14 mouse cellular contexts compared by ENCODE assay signal in genomic region chr15:79770629-79771240, GRCm38 (mm10). TPM values are rescaled to one million over a fixed set of nuclear protein-coding genes. Genes with fewer than 3 reads are reported as not detected.
DNase-seq lines count a peak whose midpoint lies in the region; ATAC-seq and TF ChIP-seq lines count a peak whose summit lies in the region.
"Had no signal": no experiment of that assay in that cellular context is flagged by ENCODE, and none has a peak within 500 bp of the region (broad histone marks: within the 10 kb centered on the region; RNA-seq: fewer than 3 reads in every experiment).

No protein-coding gene starts in this region.

- no peaks in the 10 kb centered on the region for H3K36me3 ChIP-seq in hindbrain, postnatal 0 days (ENCODE audit: insufficient read depth, low read length)
- H3K36me3 ChIP-seq in hindbrain, embryonic 12.5 days = no peaks in the 10 kb centered on the region; the same call in 1 of the 2 replicates
- H3K36me3 ChIP-seq: hindbrain, embryonic 15.5 days had no signal

- H3K4me1 ChIP-seq in hindbrain, postnatal 0 days (ENCODE audit: insufficient read depth, low read length) = peaks cover 17% of the 10 kb centered on the region
- H3K4me1 ChIP-seq in hindbrain, embryonic 12.5 days = peaks cover 21% of the 10 kb centered on the region
- H3K4me1 ChIP-seq in cortical plate, adult 2 months (ENCODE audit: control insufficient read depth, insufficient read depth, low read length) = peaks cover 30% of the 10 kb centered on the region

- no peak overlapping the region for H3K4me3 ChIP-seq in hindbrain, postnatal 0 days (ENCODE audit: low read length)
- H3K4me3 ChIP-seq in hindbrain, embryonic 12.5 days = no peak overlapping the region
- H3K4me3 ChIP-seq in cortical plate, adult 2 months (ENCODE audit: insufficient read depth, low read length) = no peak overlapping the region
- H3K4me3 ChIP-seq: gastrocnemius, adult 2 months; hindbrain, embryonic 15.5 days had no signal

- ATAC-seq in hindbrain, postnatal 0 days = no peak
- ATAC-seq in hindbrain, embryonic 12.5 days (ENCODE audit: low FRiP score) = no peak

- H3K4me2 ChIP-seq in hindbrain, postnatal 0 days (ENCODE audit: low read depth, low read length) = no peak overlapping the region
- H3K4me2 ChIP-seq in hindbrain, embryonic 12.5 days (replicated peaks) = no peak overlapping the region
- H3K4me2 ChIP-seq: hindbrain, embryonic 15.5 days had no signal

- peak; percentile 40 for DNase-seq in hindbrain, postnatal 0 days (ENCODE audit: low spot score)
- peak; percentile 54 to 74 for DNase-seq in right cerebral cortex, postnatal 10 days (ENCODE audit: low spot score in 2 of 2)
- DNase-seq in right cerebral cortex, postnatal 25 days = no peak
- DNase-seq in cerebellum, postnatal 25 days = no peak
- no peak for DNase-seq in kidney, postnatal 25 days
- DNase-seq: cerebellum, postnatal 36 days; gastrocnemius, adult 2 months; kidney, adult 2 months; lung, adult 18-20 months; thymus, adult 2 months had no signal

- H3K9me3 ChIP-seq in hindbrain, postnatal 0 days (ENCODE audit: low read length) = no peaks in the 10 kb centered on the region
- H3K9me3 ChIP-seq in hindbrain, embryonic 12.5 days (replicated peaks) = no peaks in the 10 kb centered on the region
- H3K9me3 ChIP-seq: hindbrain, embryonic 15.5 days had no signal

- WGBS in hindbrain, postnatal 0 days = 53% methylated on average over 21 of the region's 21 CpGs
- WGBS in hindbrain, embryonic 12.5 days = 83% methylated on average over 21 of the region's 21 CpGs

- H3K27ac ChIP-seq in hindbrain, postnatal 0 days = no peak overlapping the region
- H3K27ac ChIP-seq in hindbrain, embryonic 12.5 days = no peak overlapping the region
- H3K27ac ChIP-seq in cortical plate, adult 2 months (ENCODE audit: insufficient read depth, low read length) = peak overlapping the region; percentile 19; the same call in 1 of the 2 replicates
- H3K27ac ChIP-seq: gastrocnemius, adult 2 months; hindbrain, embryonic 15.5 days; macrophage had no signal

- TF ChIP-seq POLR2A in cortical plate, adult 2 months (IDR thresholded peaks at IDR 0.05; ENCODE audit: extremely low read depth, insufficient read depth, low read length) = no peak

- H3K9ac ChIP-seq in hindbrain, postnatal 0 days (replicated peaks; ENCODE audit: low read length) = no peak overlapping the region
- no peak overlapping the region; the same call in 1 of the 2 replicates for H3K9ac ChIP-seq in hindbrain, embryonic 12.5 days
- H3K9ac ChIP-seq: hindbrain, embryonic 15.5 days had no signal

- H3K27me3 ChIP-seq in hindbrain, postnatal 0 days (ENCODE audit: insufficient read depth, low read length) = no peaks in the 10 kb centered on the region
- no peaks in the 10 kb centered on the region for H3K27me3 ChIP-seq in hindbrain, embryonic 12.5 days
- H3K27me3 ChIP-seq: hindbrain, embryonic 15.5 days had no signal

- TF ChIP-seq CTCF in hindbrain, postnatal 0 days (IDR thresholded peaks at IDR 0.05; ENCODE audit: low read depth) = no peak
- TF ChIP-seq CTCF in cortical plate, adult 2 months (IDR thresholded peaks at IDR 0.05; ENCODE audit: extremely low read depth, insufficient read depth, low read length) = no peak

RNA-seq across cellular contexts. Expression of gene Dnal4, which starts 6.9 kb away (rescaled TPM):
- total RNA-seq in hindbrain, postnatal 0 days (2014; rRNA removed) = 42.7 and 50.3 TPM in 2 replicates
- 54.0 and 56.7 TPM in 2 replicates for polyA plus RNA-seq in hindbrain, postnatal 0 days (2015; fragmentation: Nextera tagmentation; extraction: Ambion mirVana)
- polyA plus RNA-seq in hindbrain, embryonic 12.5 days (2016; fragmentation: Nextera tagmentation; extraction: Ambion mirVana) = 76.8 and 78.1 TPM in 2 replicates
- 71.5 and 72.4 TPM in 2 replicates for polyA plus RNA-seq in cortical plate, adult 2 months (2012; rRNA removed)

RNA-seq across cellular contexts. Expression of gene Sun2, which starts 28.4 kb away (rescaled TPM):
- total RNA-seq in hindbrain, postnatal 0 days (2014; rRNA removed) = 43.6 and 45.4 TPM in 2 replicates
- 4.5 and 5.5 TPM in 2 replicates for polyA plus RNA-seq in hindbrain, postnatal 0 days (2015; fragmentation: Nextera tagmentation; extraction: Ambion mirVana)
- polyA plus RNA-seq in hindbrain, embryonic 12.5 days (2016; fragmentation: Nextera tagmentation; extraction: Ambion mirVana) = 8.0 and 8.2 TPM in 2 replicates
- 29.7 and 32.0 TPM in 2 replicates for polyA plus RNA-seq in cortical plate, adult 2 months (2012; rRNA removed)

RNA-seq across cellular contexts. Expression of gene Nptxr, which starts 33.8 kb away (rescaled TPM):
- total RNA-seq in hindbrain, postnatal 0 days (2014; rRNA removed) = 226 and 245 TPM in 2 replicates
- polyA plus RNA-seq in hindbrain, postnatal 0 days (2015; fragmentation: Nextera tagmentation; extraction: Ambion mirVana) = 59.9 and 68.5 TPM in 2 replicates
- 13.1 TPM in 2 replicates for polyA plus RNA-seq in hindbrain, embryonic 12.5 days (2016; fragmentation: Nextera tagmentation; extraction: Ambion mirVana)
- polyA plus RNA-seq in cortical plate, adult 2 months (2012; rRNA removed) = 293 and 298 TPM in 2 replicates

Comparison
In these comparisons a context has a peak if more than half of its experiments do, and no peak if none do; other contexts are left out.
1. DNase-seq: peak in hindbrain, postnatal 0 days (single experiment) and right cerebral cortex, postnatal 10 days (2 of 2); none in right cerebral cortex, postnatal 25 days (single experiment), cerebellum, postnatal 25 days (0 of 2) and kidney, postnatal 25 days (0 of 2).